Mouse (Mus musculus): ENCODE measurements at regions not wholly inside any gene's neighbourhood (a gene's known extent, or its start where the extent isn't known, plus 50 kb on each side); places are given as distances from the start of the nearest gene placed in this dataset.

DNA sequence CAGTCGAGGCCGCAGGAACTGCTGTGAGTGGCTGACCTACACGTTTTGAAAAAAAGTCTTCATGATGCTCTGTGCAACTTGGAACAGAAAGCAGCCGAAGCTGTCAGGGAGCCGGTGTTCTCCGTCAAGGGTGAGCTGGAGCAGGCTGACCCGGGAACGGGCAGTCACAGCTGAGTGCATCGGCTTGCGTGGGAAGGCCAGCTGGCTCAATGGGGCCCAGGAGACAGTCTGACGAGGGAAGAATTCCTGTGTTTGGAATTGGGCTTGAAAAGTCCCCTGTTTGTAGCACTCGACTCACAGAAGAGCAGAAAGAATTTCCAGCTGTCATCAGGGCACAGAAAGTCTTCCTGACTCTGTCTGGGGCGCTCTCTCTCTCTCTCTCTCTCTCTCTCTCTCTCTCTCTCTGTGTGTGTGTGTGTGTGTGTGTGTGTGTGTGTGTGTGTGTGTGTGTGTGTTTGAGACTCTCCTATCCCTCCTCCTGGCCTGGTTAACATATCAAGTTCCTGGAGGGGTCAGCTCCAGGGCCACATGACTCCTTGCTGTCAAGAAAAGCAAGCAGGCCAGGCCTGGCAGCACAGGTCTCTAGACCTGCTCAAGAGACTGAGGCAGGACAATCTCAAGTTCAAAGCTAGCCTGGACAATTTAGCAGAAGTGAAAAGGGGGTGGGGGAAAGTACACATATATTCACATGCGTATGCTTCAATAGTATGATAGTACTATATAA, 163.6 kb downstream of the Zfp36l1 start:
- TF ChIP-seq CTCF (IDR thresholded peaks at IDR 0.05; ENCODE audit: low read depth) = no peak
- TF ChIP-seq EP300 (IDR thresholded peaks at IDR 0.05; ENCODE audit: low read depth) = no peak
